Mouse (Mus musculus): ENCODE data around the gene Gp1ba. TPM values are rescaled to one million over a fixed set of nuclear protein-coding genes. Genes with fewer than 3 reads are reported as not detected.
A peak's percentile ranks its signal among the peaks of the same experiment; 100 is the strongest.

Gene Gp1ba
- polyA plus RNA-seq, 1 experiment from 2014 or later: 1.4 TPM

GRCm38 (mm10) chr11:70678092-70678491, 39.2 kb downstream of the Gp1ba start:
- Histone ChIP-seq H3K9ac (no peak overlapping the region), H3K4me2 (no peak overlapping the region), H3K4me1 (replicated peaks) (peaks cover 18% of the 10 kb centered on the region), H3K36me3 (peaks cover 77% of the 10 kb centered on the region), H3K4me3 (no peak overlapping the region), H3K27me3 (replicated peaks) (no peaks in the 10 kb centered on the region), H3K27ac (ENCODE audit: poor library complexity, severe bottlenecking) (no peak overlapping the region), H3K9me3 (replicated peaks) (no peaks in the 10 kb centered on the region)
- WGBS: 86% methylated on average over 9 of the region's 9 CpGs
- no peak for ATAC-seq (ENCODE audit: insufficient number of reproducible peaks, low FRiP score)

GRCm38 (mm10) chr11:70678576-70678975, 39.7 kb downstream of the Gp1ba start:
- H3K9me3 ChIP-seq (replicated peaks): no peaks in the 10 kb centered on the region
- no peak overlapping the region for H3K4me2 ChIP-seq
- 86% methylated on average over 2 of the region's 2 CpGs for WGBS
- no peak overlapping the region for H3K9ac ChIP-seq
- no peak overlapping the region for H3K4me3 ChIP-seq
- no peak for ATAC-seq (ENCODE audit: insufficient number of reproducible peaks, low FRiP score)
- no peak overlapping the region for H3K27ac ChIP-seq (ENCODE audit: poor library complexity, severe bottlenecking)
- peaks cover 80% of the 10 kb centered on the region for H3K36me3 ChIP-seq
- no peaks in the 10 kb centered on the region for H3K27me3 ChIP-seq (replicated peaks)
- H3K4me1 ChIP-seq (replicated peaks): peaks cover 18% of the 10 kb centered on the region

DNA sequence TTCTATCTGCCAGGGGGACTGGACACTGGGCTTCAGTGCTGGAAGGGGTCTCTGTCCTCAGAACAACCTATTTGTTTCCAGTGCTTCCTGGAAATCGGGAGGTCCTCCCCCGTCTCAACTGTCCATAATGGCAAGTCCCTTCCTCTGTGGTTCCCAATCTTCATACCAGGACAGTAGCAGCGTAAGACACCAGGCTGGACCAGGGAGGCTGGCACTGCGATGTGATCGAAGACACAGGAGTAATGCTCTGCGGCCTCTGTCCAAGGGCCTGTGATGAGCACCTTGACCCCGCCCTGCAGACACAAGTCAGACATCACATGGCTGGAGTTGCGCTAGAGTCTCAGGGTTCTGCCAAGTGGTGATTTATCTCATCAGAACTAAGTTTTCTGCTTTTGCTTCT, 40.4 kb downstream of the Gp1ba start:
- no peak overlapping the region for H3K4me3 ChIP-seq
- H3K27me3 ChIP-seq (replicated peaks): no peaks in the 10 kb centered on the region
- peaks cover 18% of the 10 kb centered on the region for H3K4me1 ChIP-seq (replicated peaks)

GRCm38 (mm10) chr11:70679894-70680293, 41.0 kb downstream of the Gp1ba start:
- H3K9ac ChIP-seq: no peak overlapping the region
- H3K36me3 ChIP-seq: peaks cover 81% of the 10 kb centered on the region
- H3K4me3 ChIP-seq: no peak overlapping the region
- no peak overlapping the region for H3K4me2 ChIP-seq
- peaks cover 18% of the 10 kb centered on the region for H3K4me1 ChIP-seq (replicated peaks)
- no peaks in the 10 kb centered on the region for H3K27me3 ChIP-seq (replicated peaks)
- 83% methylated on average over 8 of the region's 8 CpGs for WGBS
- no peaks in the 10 kb centered on the region for H3K9me3 ChIP-seq (replicated peaks)
- no peak overlapping the region for H3K27ac ChIP-seq (ENCODE audit: poor library complexity, severe bottlenecking)
- ATAC-seq (ENCODE audit: insufficient number of reproducible peaks, low FRiP score): no peak

More for the DNA sequence above, 40.4 kb downstream of the Gp1ba start:
- Histone ChIP-seq H3K9me3 (replicated peaks) (no peaks in the 10 kb centered on the region), H3K36me3 (peaks cover 81% of the 10 kb centered on the region), H3K4me2 (no peak overlapping the region), H3K27ac (ENCODE audit: poor library complexity, severe bottlenecking) (no peak overlapping the region), H3K9ac (no peak overlapping the region)
- ATAC-seq (ENCODE audit: insufficient number of reproducible peaks, low FRiP score): no peak
- WGBS: 92% methylated on average over 8 of the region's 8 CpGs

DNA sequence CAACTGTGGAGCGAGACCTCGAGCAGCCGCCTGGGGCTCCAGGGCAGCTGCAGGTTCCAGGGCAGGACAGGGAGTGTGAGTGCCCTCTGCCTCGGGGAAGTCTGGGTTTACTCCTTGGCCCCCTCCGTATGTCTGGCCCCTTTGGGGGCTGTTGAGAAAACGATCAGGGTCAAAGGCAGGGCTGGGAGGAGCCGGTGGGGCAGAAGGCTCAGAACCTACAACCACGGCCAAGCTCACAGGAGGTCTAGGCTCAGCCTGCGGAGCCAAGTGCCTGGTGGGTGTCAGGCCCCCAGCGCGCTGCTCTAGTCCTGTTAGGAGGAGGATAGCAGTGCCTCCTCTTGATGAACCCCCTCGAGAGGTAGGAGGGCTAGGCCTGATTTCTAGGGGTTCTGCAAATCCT, 42.2 kb downstream of the Gp1ba start:
- H3K4me1 ChIP-seq (replicated peaks): peaks cover 12% of the 10 kb centered on the region
- no peak overlapping the region for H3K27ac ChIP-seq (ENCODE audit: poor library complexity, severe bottlenecking)
- H3K9ac ChIP-seq: no peak overlapping the region
- WGBS: 63% methylated on average over 12 of the region's 12 CpGs
- H3K9me3 ChIP-seq (replicated peaks): no peaks in the 10 kb centered on the region
- ATAC-seq (ENCODE audit: insufficient number of reproducible peaks, low FRiP score): no peak
- no peak overlapping the region for H3K4me2 ChIP-seq
- no peaks in the 10 kb centered on the region for H3K27me3 ChIP-seq (replicated peaks)
- H3K36me3 ChIP-seq: peaks cover 78% of the 10 kb centered on the region
- no peak overlapping the region for H3K4me3 ChIP-seq

- Histone ChIP-seq H3K9ac (peak overlapping the region; percentile 28; the same call in 1 of the 2 replicates), H3K27me3 (replicated peaks) (no peaks in the 10 kb centered on the region), H3K27ac (ENCODE audit: poor library complexity, severe bottlenecking) (no peak overlapping the region), H3K36me3 (peaks cover 71% of the 10 kb centered on the region), H3K4me1 (replicated peaks) (peaks cover 15% of the 10 kb centered on the region), H3K4me3 (no peak overlapping the region), H3K4me2 (peak overlapping the region; percentile 23; the same call in 1 of the 2 replicates), H3K9me3 (replicated peaks) (no peaks in the 10 kb centered on the region)
- ATAC-seq (ENCODE audit: insufficient number of reproducible peaks, low FRiP score): 0 out of 2 replicates have a peak, but pooled peaks have one; percentile 39
- 18% methylated on average over 11 of the region's 11 CpGs for WGBS
These were observed 43.1 kb downstream of the Gp1ba start for GRCm38 (mm10) chr11:70681897-70682581.

DNA sequence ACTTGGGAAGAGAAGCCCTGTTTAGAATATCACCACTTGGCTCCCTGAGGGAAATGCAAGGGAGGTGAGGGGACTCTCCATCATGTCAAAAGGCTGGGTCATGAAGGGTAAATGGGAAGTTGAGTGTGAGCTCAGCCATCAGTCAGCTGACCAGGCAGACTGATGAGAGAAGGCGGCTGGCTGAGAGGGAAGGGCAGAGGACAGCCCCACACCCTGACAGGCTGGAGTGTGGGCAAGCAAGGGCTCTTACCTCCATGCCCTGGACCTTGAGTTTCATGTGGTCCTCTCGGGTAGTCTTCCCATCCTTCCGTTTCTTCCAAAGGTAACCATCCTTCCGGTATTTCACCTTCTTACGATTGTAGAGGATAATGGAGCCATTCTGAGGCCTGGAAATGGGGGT, 44.7 kb downstream of the Gp1ba start:
- Histone ChIP-seq H3K27ac (ENCODE audit: poor library complexity, severe bottlenecking) (no peak overlapping the region), H3K4me3 (no peak overlapping the region), H3K9me3 (replicated peaks) (no peaks in the 10 kb centered on the region), H3K4me2 (no peak overlapping the region), H3K4me1 (replicated peaks) (peaks cover 24% of the 10 kb centered on the region), H3K9ac (no peak overlapping the region), H3K36me3 (peaks cover 64% of the 10 kb centered on the region), H3K27me3 (replicated peaks) (no peaks in the 10 kb centered on the region)
- ATAC-seq (ENCODE audit: insufficient number of reproducible peaks, low FRiP score): no peak
- 83% methylated on average over 5 of the region's 5 CpGs for WGBS

DNA sequence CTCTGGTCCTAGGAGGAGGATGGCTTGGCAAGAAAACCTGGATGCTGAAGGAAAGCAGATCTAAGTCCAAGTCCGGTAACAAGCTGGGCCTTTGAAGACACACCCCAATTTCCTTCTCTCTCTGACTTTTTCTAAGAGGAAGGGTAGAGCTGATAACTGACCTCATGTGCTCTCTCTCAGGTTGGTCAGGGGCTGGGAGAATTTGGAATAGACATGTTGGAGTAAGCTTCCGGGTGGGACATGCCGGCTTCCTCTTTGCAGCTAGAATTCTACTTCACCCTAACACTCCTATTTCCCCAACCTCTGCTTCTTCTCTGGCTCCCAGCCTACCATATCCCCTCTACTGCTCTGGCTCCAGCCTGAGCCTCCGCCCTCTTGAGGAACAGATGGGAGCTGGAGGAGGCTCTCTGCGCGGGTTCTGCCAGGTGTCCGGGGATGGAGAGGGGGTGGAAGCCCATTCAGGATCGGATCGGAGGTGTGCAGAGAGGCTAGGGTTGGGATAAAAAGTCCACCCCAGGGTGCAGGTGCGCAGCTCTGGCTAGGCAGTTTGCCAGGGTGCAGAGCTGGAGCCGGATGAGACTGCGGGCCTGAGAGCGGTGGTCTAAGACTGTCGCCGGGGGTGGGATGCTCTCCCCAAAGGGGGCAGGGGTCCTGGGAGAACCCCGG, 48.1 kb downstream of the Gp1ba start:
- Histone ChIP-seq H3K27me3 (replicated peaks) (no peaks in the 10 kb centered on the region), H3K36me3 (peaks cover 36% of the 10 kb centered on the region), H3K27ac (ENCODE audit: poor library complexity, severe bottlenecking) (peak overlapping the region; percentile 79), H3K4me1 (replicated peaks) (peaks cover 30% of the 10 kb centered on the region), H3K9ac (peak overlapping the region; percentile 90), H3K4me2 (peak overlapping the region; percentile 87), H3K4me3 (peak overlapping the region; percentile 78), H3K9me3 (replicated peaks) (no peaks in the 10 kb centered on the region)
- 3% methylated on average over 16 of the region's 16 CpGs for WGBS
- ATAC-seq (ENCODE audit: insufficient number of reproducible peaks, low FRiP score): peak; percentile 44

- under 1% methylated on average over 55 of the region's 55 CpGs for WGBS
- Histone ChIP-seq H3K9ac (peak within 1 kb of the TSS; percentile 90), H3K27ac (ENCODE audit: poor library complexity, severe bottlenecking) (peak within 1 kb of the TSS; percentile 79), H3K9me3 (replicated peaks) (no peaks in the 10 kb centered on the region), H3K4me2 (peak within 1 kb of the TSS; percentile 87), H3K4me3 (peak within 1 kb of the TSS; percentile 78), H3K27me3 (replicated peaks) (no peaks in the 10 kb centered on the region), H3K4me1 (replicated peaks) (peaks cover 25% of the 10 kb centered on the region), H3K36me3 (peaks cover 29% of the 10 kb centered on the region)
- ATAC-seq (ENCODE audit: insufficient number of reproducible peaks, low FRiP score): peak; percentile 84
These were observed 48.8 kb downstream of the Gp1ba start, which contains the start of gene Camta2 for GRCm38 (mm10) chr11:70687601-70688199. TSS of gene Camta2 (minus strand) at chr11:70688105.

DNA sequence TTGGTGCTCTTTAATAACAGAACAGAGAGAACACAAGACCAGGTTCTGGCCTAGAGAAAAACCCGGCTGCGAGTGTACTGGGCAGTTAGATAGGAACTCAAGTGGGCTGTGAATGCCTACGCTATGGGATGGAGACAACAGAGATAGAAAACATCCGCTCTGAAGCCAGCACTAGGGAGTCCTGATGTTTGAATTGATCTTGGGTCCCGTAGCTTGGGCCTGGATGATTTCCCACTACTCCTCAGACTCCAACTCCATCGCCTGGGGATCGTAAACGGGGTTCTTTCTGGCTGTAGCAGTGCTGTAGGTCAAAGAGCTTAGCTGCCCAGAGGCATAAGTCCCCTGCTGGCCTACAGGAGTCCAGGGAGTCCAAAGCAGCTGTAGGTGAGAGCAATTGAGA, 49.5 kb downstream of the Gp1ba start:
- peak overlapping the region; percentile 87 for H3K4me2 ChIP-seq
- peaks cover 23% of the 10 kb centered on the region for H3K36me3 ChIP-seq
- H3K9me3 ChIP-seq (replicated peaks): no peaks in the 10 kb centered on the region
- H3K4me1 ChIP-seq (replicated peaks): peaks cover 25% of the 10 kb centered on the region
- ATAC-seq (ENCODE audit: insufficient number of reproducible peaks, low FRiP score): no peak
- H3K27ac ChIP-seq (ENCODE audit: poor library complexity, severe bottlenecking): peak overlapping the region; percentile 79
- 13% methylated on average over 8 of the region's 8 CpGs for WGBS
- peak overlapping the region; percentile 90 for H3K9ac ChIP-seq
- peak overlapping the region; percentile 78 for H3K4me3 ChIP-seq
- H3K27me3 ChIP-seq (replicated peaks): no peaks in the 10 kb centered on the region

DNA sequence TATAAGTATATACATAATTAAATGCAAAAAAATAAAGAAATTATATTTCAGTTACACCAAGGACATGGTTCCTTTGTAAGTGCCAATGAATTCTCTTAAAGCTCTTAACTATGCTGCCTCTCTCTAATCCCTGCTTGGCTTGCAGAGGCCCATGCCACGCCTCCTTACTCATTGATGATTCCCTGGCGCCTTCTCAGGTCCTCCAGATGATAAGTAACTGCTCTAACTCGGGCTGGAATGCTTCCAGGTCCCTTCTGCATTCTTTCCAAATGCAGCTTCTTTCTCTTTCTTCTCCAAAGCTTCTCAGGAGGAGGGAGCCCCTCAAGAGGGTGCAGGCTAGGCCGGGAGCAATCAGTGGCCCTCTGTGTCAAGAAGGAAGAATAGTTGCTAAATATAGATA, 50.7 kb downstream of the Gp1ba start:
- Histone ChIP-seq H3K36me3 (peaks cover 12% of the 10 kb centered on the region), H3K4me3 (no peak overlapping the region), H3K27me3 (replicated peaks) (no peaks in the 10 kb centered on the region), H3K4me1 (replicated peaks) (peaks cover 25% of the 10 kb centered on the region), H3K9ac (no peak overlapping the region), H3K4me2 (no peak overlapping the region), H3K9me3 (replicated peaks) (no peaks in the 10 kb centered on the region), H3K27ac (ENCODE audit: poor library complexity, severe bottlenecking) (no peak overlapping the region)
- no peak for ATAC-seq (ENCODE audit: insufficient number of reproducible peaks, low FRiP score)
- WGBS: 34% methylated on average over 4 of the region's 4 CpGs
